Mouse (Mus musculus): ENCODE data around the gene Plpp4. TPM values are rescaled to one million over a fixed set of nuclear protein-coding genes. Genes with fewer than 3 reads are reported as not detected.

The Plpp4 gene
- total and polyA plus RNA-seq, 3 experiments = not detected

DNA sequence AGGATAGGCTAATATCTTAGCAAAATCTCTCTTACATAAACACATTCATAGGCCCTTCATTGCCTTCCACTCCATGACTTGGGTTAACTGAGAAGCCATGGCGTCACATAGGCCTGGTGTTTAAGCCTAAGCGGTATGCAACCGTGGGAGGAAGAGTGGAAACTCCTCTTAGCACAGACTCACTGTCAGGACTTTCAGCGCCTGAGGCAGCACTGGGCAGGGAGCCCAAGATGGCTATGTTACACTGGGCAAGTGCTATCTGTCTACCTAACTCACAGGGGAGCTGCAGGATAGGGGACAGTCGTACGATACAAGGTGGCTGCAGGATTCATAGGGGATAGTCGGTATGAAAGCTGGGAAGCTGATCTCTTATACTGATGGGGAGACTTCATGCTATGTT lies 142.2 kb downstream of the Plpp4 start:
- in situ Hi-C loops (cut with MboI; ENCODE audit: low pct_ligation_motif_present, low pct_unique_long_range_greater_than_20kb, low sequenced_read_pairs) (no loop called here), dilution Hi-C loops (cut with MboI; ENCODE audit: extremely low pct_ligation_motif_present, extremely low pct_unique_long_range_greater_than_20kb, low sequenced_read_pairs) (no loop called here)
- TF ChIP-seq RAD21 (IDR thresholded peaks at IDR 0.05; ENCODE audit: low read depth, low read length) (no peak), MAX (IDR thresholded peaks at IDR 0.05; ENCODE audit: low read length) (no peak), MAFK (IDR thresholded peaks at IDR 0.05; ENCODE audit: insufficient replicate concordance, low read length) (no peak), NRF1 (IDR thresholded peaks at IDR 0.05; ENCODE audit: low read depth, low read length) (no peak), USF1 (IDR thresholded peaks at IDR 0.05; ENCODE audit: low read depth, low read length) (no peak), ZKSCAN1 (IDR thresholded peaks at IDR 0.05; ENCODE audit: borderline replicate concordance, low read depth, low read length) (no peak), CHD1 (IDR thresholded peaks at IDR 0.05; ENCODE audit: low read depth, low read length) (no peak), GABPA (IDR thresholded peaks at IDR 0.05; ENCODE audit: insufficient replicate concordance, low read depth, low read length) (no peak), TBP (conservative IDR thresholded peaks at IDR 0.05; ENCODE audit: low read depth, low read length) (no peak), ZC3H11A (IDR thresholded peaks at IDR 0.05; ENCODE audit: low read depth, low read length) (no peak), MXI1 (IDR thresholded peaks at IDR 0.05; ENCODE audit: low read depth, low read length) (no peak), PAX5 (IDR thresholded peaks at IDR 0.05; ENCODE audit: low read length) (no peak), NELFE (IDR thresholded peaks at IDR 0.05; ENCODE audit: low read depth, low read length) (no peak), POLR2AphosphoS2 (IDR thresholded peaks at IDR 0.05; ENCODE audit: low read depth, low read length) (no peak), JUND (conservative IDR thresholded peaks at IDR 0.05; ENCODE audit: low read depth, low read length) (no peak), KAT2A (IDR thresholded peaks at IDR 0.05; ENCODE audit: insufficient replicate concordance, low read length) (no peak), MAZ (IDR thresholded peaks at IDR 0.05; ENCODE audit: low read depth, low read length) (no peak), UBTF (IDR thresholded peaks at IDR 0.05; ENCODE audit: low read depth, low read length) (no peak), E2F4 (IDR thresholded peaks at IDR 0.05; ENCODE audit: insufficient replicate concordance, low read depth, low read length) (no peak), IRF4 (IDR thresholded peaks at IDR 0.05; ENCODE audit: low read depth, low read length) (no peak)
- Histone ChIP-seq H3K4me1 (ENCODE audit: control insufficient read depth in 1 of 2, insufficient read depth in 2 of 2) (peaks cover 0 to 3% of the 10 kb centered on the region in 2 experiments; a peak in 1 of 4 replicates), H3K9me3 (replicated peaks; ENCODE audit: low read length) (no peaks in the 10 kb centered on the region), H3K27me3 (replicated peaks) (peaks cover 89% of the 10 kb centered on the region), H3K4me3 (replicated peaks in 1 of 3; ENCODE audit: low read depth in 2 of 3, low read length in 2 of 3, poor library complexity in 1 of 3) (no peak overlapping the region), H3K9ac (ENCODE audit: insufficient read depth, low read depth) (no peak overlapping the region), H3K79me2 (replicated peaks; ENCODE audit: control insufficient read depth, extremely low read depth, insufficient read depth, poor library complexity, severe bottlenecking) (no peaks in the 10 kb centered on the region), H3K4me2 (ENCODE audit: insufficient read depth, low read depth, poor library complexity, severe bottlenecking) (no peak overlapping the region), H3K27ac (ENCODE audit: insufficient read depth, low read depth) (no peak overlapping the region), H3K36me3 (replicated peaks in 1 of 2; ENCODE audit: control insufficient read depth in 1 of 2, insufficient read depth in 1 of 2, low read length in 1 of 2) (no peaks in the 10 kb centered on the region)
- no peak for DNase-seq (ENCODE audit: extremely low read depth)

DNA sequence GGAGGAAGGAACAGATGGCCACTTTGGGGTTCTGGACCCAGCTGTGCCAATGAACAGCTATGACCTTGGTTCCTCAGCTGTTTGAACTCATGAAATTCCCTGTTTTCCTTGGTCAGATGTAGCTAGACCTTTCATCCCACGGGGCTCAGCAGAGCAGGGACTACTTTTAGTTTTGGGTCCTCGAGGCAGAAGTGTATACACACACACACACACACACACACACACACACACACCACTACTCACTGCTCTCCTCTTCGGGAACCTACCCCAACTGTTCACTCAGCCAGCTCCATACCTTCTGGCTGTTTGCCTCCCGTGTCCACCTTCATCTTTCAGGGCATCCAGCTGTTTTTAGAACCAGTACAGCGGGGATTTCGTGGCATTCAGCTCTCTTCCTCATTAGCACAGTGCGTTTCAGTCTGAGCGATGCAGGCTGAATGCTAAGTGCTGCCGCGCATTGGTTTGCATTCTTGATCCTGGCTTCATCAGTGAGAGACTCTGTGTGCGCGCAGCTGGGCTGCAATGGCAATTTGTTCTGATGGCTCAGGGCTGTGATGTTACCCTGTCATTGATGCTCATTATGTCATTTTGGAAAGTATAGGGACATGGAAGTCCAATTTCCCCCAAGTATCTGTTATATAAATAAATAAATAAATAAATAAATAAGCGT lies 146.0 kb downstream of the Plpp4 start:
- Histone ChIP-seq H3K9me3 (replicated peaks; ENCODE audit: low read length) (no peaks in the 10 kb centered on the region), H3K4me2 (ENCODE audit: insufficient read depth, low read depth, poor library complexity, severe bottlenecking) (no peak overlapping the region), H3K36me3 (replicated peaks in 1 of 2; ENCODE audit: control insufficient read depth in 1 of 2, insufficient read depth in 1 of 2, low read length in 1 of 2) (no peaks in the 10 kb centered on the region), H3K27me3 (replicated peaks) (peaks cover 88% of the 10 kb centered on the region), H3K4me3 (replicated peaks in 1 of 3; ENCODE audit: low read depth in 2 of 3, low read length in 2 of 3, poor library complexity in 1 of 3) (no peak overlapping the region), H3K4me1 (ENCODE audit: control insufficient read depth in 1 of 2, insufficient read depth in 2 of 2) (peaks cover 0 to 3% of the 10 kb centered on the region in 2 experiments; a peak in 1 of 4 replicates), H3K27ac (ENCODE audit: insufficient read depth, low read depth) (no peak overlapping the region), H3K9ac (ENCODE audit: insufficient read depth, low read depth) (no peak overlapping the region), H3K79me2 (replicated peaks; ENCODE audit: control insufficient read depth, extremely low read depth, insufficient read depth, poor library complexity, severe bottlenecking) (no peaks in the 10 kb centered on the region)
- TF ChIP-seq JUND (conservative IDR thresholded peaks at IDR 0.05; ENCODE audit: low read depth, low read length) (no peak), POLR2AphosphoS2 (IDR thresholded peaks at IDR 0.05; ENCODE audit: low read depth, low read length) (no peak), CTCF (conservative IDR thresholded peaks at IDR 0.05 in 1 of 2, IDR thresholded peaks at IDR 0.05 in 1 of 2; ENCODE audit: low read depth in 2 of 2, low read length in 2 of 2) (no peak), GABPA (IDR thresholded peaks at IDR 0.05; ENCODE audit: insufficient replicate concordance, low read depth, low read length) (no peak), MAFK (IDR thresholded peaks at IDR 0.05; ENCODE audit: insufficient replicate concordance, low read length) (no peak), TCF12 (IDR thresholded peaks at IDR 0.05; ENCODE audit: low read depth, low read length) (no peak), ETS1 (conservative IDR thresholded peaks at IDR 0.05; ENCODE audit: low read depth, low read length) (no peak), CHD1 (IDR thresholded peaks at IDR 0.05; ENCODE audit: low read depth, low read length) (no peak), USF2 (conservative IDR thresholded peaks at IDR 0.05; ENCODE audit: low read depth, low read length) (no peak), JUN (IDR thresholded peaks at IDR 0.05; ENCODE audit: insufficient read depth, low read depth, low read length) (no peak), ZNF384 (IDR thresholded peaks at IDR 0.05; ENCODE audit: low read depth, low read length) (no peak), ELF1 (IDR thresholded peaks at IDR 0.05; ENCODE audit: low read depth, low read length) (no peak), TBP (conservative IDR thresholded peaks at IDR 0.05; ENCODE audit: low read depth, low read length) (no peak), NRF1 (IDR thresholded peaks at IDR 0.05; ENCODE audit: low read depth, low read length) (no peak), RCOR1 (conservative IDR thresholded peaks at IDR 0.05; ENCODE audit: low read depth, low read length) (no peak), MYC (IDR thresholded peaks at IDR 0.05; ENCODE audit: low read depth, low read length) (no peak)
- in situ Hi-C loops (cut with MboI; ENCODE audit: low pct_ligation_motif_present, low pct_unique_long_range_greater_than_20kb, low sequenced_read_pairs) (no loop called here), dilution Hi-C loops (cut with MboI; ENCODE audit: extremely low pct_ligation_motif_present, extremely low pct_unique_long_range_greater_than_20kb, low sequenced_read_pairs) (no loop called here)
- DNase-seq (ENCODE audit: extremely low read depth) = no peak
